Mouse (Mus musculus) c-Kit-positive CD71-positive TER-119-negative erythroid progenitor cells, embryonic 14.5 days (primary cell): ENCODE data around the gene Nfe2l3.

Source experiments
- DNase-seq: peaks from one replicate; pipeline ENCODE4 v3.0.0-alpha.2; 2013; ENCODE audit warnings: low read depth

Gene Nfe2l3

GRCm38 (mm10) chr6:51486076-51486710, 53.7 kb downstream of the Nfe2l3 start:
- DNase-seq: no peak

- DNase-seq: no peak
Measured at GRCm38 (mm10) chr6:51486731-51487130, 54.3 kb downstream of the Nfe2l3 start.

- no peak for DNase-seq
Measured at GRCm38 (mm10) chr6:51489787-51490186, 57.3 kb downstream of the Nfe2l3 start.

- DNase-seq: no peak
Measured at GRCm38 (mm10) chr6:51497321-51498111, 65.0 kb downstream of the Nfe2l3 start.

GRCm38 (mm10) chr6:51505671-51506070, 73.2 kb downstream of the Nfe2l3 start:
- DNase-seq: no peak

GRCm38 (mm10) chr6:51507556-51507955, 75.1 kb downstream of the Nfe2l3 start:
- DNase-seq: no peak
